Mouse (Mus musculus) adrenal gland (tissue): ENCODE data around the gene Elfn2.

Source experiments
- intact Hi-C: fragments of 180-260 bp; cut with DNase I; formaldehyde crosslinking; loops from one replicate; pipeline ENCODE4 v1.15.1; 2025

Elfn2 gene

GRCm38 (mm10) chr15:78623426-78623825 lies 95.1 kb downstream of the Elfn2 start:
- intact Hi-C loops, result loop anchor here (1.0 to 2.0 kb wide), 2 partner anchors 97 to 121 kb away; no protein-coding TSS in a partner anchor
